Mouse (Mus musculus) small intestine, adult 2 months (tissue): ENCODE measurements at regions not wholly inside any gene's neighbourhood (a gene's known extent, or its start where the extent isn't known, plus 50 kb on each side); places are given as distances from the start of the nearest gene placed in this dataset.

ENCODE experiments used
- CTCF ChIP-seq: fragments of 200-500 bp; IDR thresholded peaks from 2 replicates; pipeline ENCODE4 v1.5.1; 2012; ENCODE audit warnings: low read depth, mild to moderate bottlenecking, control low read depth, inconsistent platforms, low read length, moderate library complexity, mixed read lengths; ENCODE audit not compliant: insufficient replicate concordance, insufficient read length; ENCODE audit errors: extremely low read depth
- POLR2A ChIP-seq: fragments of 200-500 bp; IDR thresholded peaks from 2 replicates; pipeline ENCODE4 v1.6.1; 2012; ENCODE audit warnings: low read depth, mild to moderate bottlenecking, control low read depth, inconsistent platforms, low read length, moderate library complexity

- TF ChIP-seq CTCF (no peak), POLR2A (no peak)
Observed at GRCm38 (mm10) chr4:143055371-143055770, 157.4 kb downstream of the Prdm2 start.
